Mouse (Mus musculus) forebrain, embryonic 12.5 days (tissue): Measurements from ENCODE around the gene Olfr1201. TPM values are rescaled to one million over a fixed set of nuclear protein-coding genes. Genes with fewer than 3 reads are reported as not detected.

Source experiments
- ATAC-seq: fragments of 200-750 bp; cut with Nextera tagmentation; 2 replicates; pipeline ENCODE4 v1.8.0; 2017; ENCODE audit warnings: moderate TSS enrichment; ENCODE audit not compliant: low FRiP score
- H3K27ac ChIP-seq: fragments of 300-500 bp; sonication (generic); 2 replicates; pipeline ENCODE4 v1.5.1; 2016; ENCODE audit warnings: mild to moderate bottlenecking
- H3K27me3 ChIP-seq: fragments of 300-500 bp; sonication (generic); 2 replicates; pipeline ENCODE4 v1.6.1; 2016; ENCODE audit warnings: mild to moderate bottlenecking
- H3K36me3 ChIP-seq: fragments of 300-500 bp; sonication (generic); replicated peaks from 2 replicates; pipeline ENCODE4 v1.6.1; 2016; ENCODE audit warnings: mild to moderate bottlenecking
- H3K4me1 ChIP-seq: fragments of 300-500 bp; sonication (generic); 2 replicates; pipeline ENCODE4 v1.6.1; 2016
- H3K4me2 ChIP-seq: fragments of 300-500 bp; sonication (generic); 2 replicates; pipeline ENCODE4 v1.6.1; 2016; ENCODE audit warnings: mild to moderate bottlenecking, moderate library complexity
- H3K4me3 ChIP-seq: fragments of 300-500 bp; sonication (generic); replicated peaks from 2 replicates; pipeline ENCODE4 v1.5.1; 2016; ENCODE audit warnings: mild to moderate bottlenecking
- H3K9ac ChIP-seq: fragments of 300-500 bp; sonication (generic); 2 replicates; pipeline ENCODE4 v1.6.1; 2016; ENCODE audit warnings: mild to moderate bottlenecking
- H3K9me3 ChIP-seq: fragments of 300-500 bp; sonication (generic); 2 replicates; pipeline ENCODE4 v1.6.1; 2016
- WGBS: fragments of 180-500 bp; shearing (Covaris S2); methylation state at CpG from one replicate; pipeline ENCODE4 v1.1.7; 2016; 5-methylcytosine and 5-hydroxymethylcytosine counted together
- polyA plus RNA-seq: library from polyadenylated mRNA; unstranded; fragments of >200 nt; fragmentation: Nextera tagmentation; extraction: Ambion mirVana; gene quantifications from 2 replicates; pipeline ENCODE4 v1.2.1, GENCODE M21; 2016

Olfr1201 gene
- polyA plus RNA-seq, result not detected in 2 replicates

DNA sequence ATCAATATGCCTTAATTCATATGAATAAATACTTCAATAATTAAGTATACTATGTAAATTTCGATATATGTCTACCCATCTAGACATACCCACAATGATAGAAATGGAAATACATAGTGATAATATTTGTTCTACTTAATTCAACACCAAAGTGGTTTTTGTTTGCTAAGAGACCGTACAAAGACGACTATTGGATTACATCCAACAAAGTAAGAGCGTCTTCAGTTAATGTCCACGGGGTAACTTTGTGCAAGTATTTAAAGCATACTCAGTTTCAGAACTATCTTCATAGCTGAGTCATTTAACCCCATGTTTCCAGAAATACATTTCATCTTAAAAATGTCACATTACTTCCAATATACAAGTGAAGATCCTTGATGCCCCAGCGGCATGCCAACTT, at the start of gene Olfr1201:
Gene Olfr1201 (plus strand): TSS at position 301 of the 400 bp plus-strand sequence.
- ATAC-seq, result no peak
- H3K4me3 ChIP-seq, result no peak within 1 kb of the TSS
- no peaks in the 10 kb centered on the region for H3K4me1 ChIP-seq
- H3K27ac ChIP-seq, result no peak within 1 kb of the TSS
- no peak within 1 kb of the TSS for H3K4me2 ChIP-seq
- H3K27me3 ChIP-seq, result no peaks in the 10 kb centered on the region
- H3K36me3 ChIP-seq, result no peaks in the 10 kb centered on the region
- 89% methylated on average over 6 of the region's 6 CpGs for WGBS
- H3K9me3 ChIP-seq, result no peaks in the 10 kb centered on the region
- H3K9ac ChIP-seq, result no peak within 1 kb of the TSS

DNA sequence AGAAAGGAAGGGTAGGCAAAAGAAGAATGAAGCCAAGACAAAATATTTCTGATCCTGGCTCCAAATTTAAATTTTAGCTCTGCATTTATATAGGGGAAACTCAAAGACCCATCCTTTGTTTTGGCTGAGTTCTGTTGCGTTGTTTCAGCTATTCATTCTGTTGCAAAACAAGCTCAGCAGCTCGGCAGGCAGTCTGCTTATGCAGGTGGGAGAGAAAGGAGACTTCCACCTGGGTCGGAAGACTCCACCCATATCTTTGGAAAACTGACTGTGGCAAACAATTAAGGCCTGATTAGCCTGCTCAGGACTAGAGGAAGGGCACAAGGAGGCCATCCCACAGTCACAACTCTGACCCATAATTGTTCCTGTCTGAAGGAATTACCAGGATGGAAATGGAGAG, 49.5 kb upstream of the Olfr1201 start:
- Histone ChIP-seq H3K9me3 (no peaks in the 10 kb centered on the region), H3K36me3 (no peaks in the 10 kb centered on the region), H3K4me1 (no peaks in the 10 kb centered on the region), H3K4me2 (no peak overlapping the region), H3K27me3 (no peaks in the 10 kb centered on the region), H3K9ac (no peak overlapping the region), H3K27ac (no peak overlapping the region), H3K4me3 (no peak overlapping the region)
- WGBS, result 61% methylated on average over 3 of the region's 3 CpGs
- no peak for ATAC-seq

DNA sequence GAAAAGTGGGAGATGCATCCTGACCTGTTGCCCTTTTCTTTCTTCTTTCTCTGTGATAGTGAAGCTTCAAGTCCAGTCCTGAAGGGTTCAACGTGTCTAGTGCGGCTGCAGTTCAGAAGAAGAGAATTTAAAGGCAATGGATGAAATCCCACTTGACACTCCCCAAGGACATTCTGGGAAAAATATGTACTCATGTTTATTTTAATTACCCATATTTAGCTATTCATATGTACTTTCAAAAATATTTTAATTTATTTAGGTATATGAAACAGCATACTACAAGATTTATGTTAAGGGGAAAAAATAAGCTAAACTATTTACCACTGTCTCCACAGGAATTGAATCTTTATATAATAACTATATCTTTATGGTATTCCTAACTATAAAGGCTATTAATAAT, 41.6 kb upstream of the Olfr1201 start, which contains the start of gene Olfr1198:
Gene Olfr1198 (minus strand): TSS at position 101 of the 400 bp plus-strand sequence.
- no peak for ATAC-seq
- Histone ChIP-seq H3K4me2 (no peak within 1 kb of the TSS), H3K9ac (no peak within 1 kb of the TSS), H3K9me3 (no peaks in the 10 kb centered on the region), H3K27ac (no peak within 1 kb of the TSS), H3K36me3 (no peaks in the 10 kb centered on the region), H3K4me3 (no peak within 1 kb of the TSS), H3K4me1 (no peaks in the 10 kb centered on the region), H3K27me3 (no peaks in the 10 kb centered on the region)
- 94% methylated on average over 2 of the region's 2 CpGs for WGBS

DNA sequence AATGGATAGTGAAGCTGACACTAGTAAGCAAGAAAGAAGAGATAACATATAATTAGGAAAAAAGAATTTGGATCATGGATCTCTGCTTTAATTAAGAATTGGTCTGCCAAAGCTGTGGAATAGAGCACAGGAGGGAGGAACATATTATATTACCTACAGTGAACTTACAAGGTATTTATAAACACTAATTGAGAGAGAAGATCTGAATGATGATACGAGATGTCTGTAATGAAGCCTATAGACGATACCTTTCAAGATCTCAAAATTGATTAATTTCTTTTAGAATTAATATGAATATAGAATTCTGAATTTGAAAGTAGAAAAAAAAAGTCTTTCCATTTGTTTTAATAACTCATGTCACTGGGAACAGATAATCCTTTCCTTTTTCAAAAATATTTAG, 32.5 kb upstream of the Olfr1201 start, which contains the start of gene Olfr1199:
Gene Olfr1199 (minus strand): TSS at position 101 of the 400 bp plus-strand sequence.
- Histone ChIP-seq H3K27ac (no peak within 1 kb of the TSS), H3K4me3 (no peak within 1 kb of the TSS), H3K4me1 (no peaks in the 10 kb centered on the region), H3K27me3 (no peaks in the 10 kb centered on the region), H3K9ac (no peak within 1 kb of the TSS), H3K4me2 (no peak within 1 kb of the TSS), H3K36me3 (no peaks in the 10 kb centered on the region), H3K9me3 (no peaks in the 10 kb centered on the region)
- no peak for ATAC-seq
- 84% methylated on average over 2 of the region's 2 CpGs for WGBS

DNA sequence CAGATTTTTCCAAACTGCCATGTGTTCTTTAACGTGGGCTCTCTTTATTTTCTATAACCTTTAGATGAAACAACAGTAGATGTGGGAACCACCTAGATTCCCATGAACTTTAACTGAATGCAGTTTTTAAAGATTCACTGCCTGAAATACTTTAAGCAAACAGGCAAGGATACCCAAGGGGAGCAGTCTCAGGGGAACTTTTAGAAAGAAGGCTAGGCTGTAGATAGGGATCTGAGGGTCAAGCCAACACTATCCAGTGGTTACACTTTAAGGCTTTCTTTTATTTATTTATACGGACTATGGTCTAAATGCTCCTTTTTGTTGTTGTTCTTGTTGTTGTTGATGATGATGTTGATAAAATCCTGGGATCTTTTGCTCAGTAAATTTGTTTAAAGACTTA, 22.4 kb upstream of the Olfr1201 start, which contains the start of gene Olfr1200:
Gene Olfr1200 (minus strand): TSS at position 101 of the 400 bp plus-strand sequence.
- Histone ChIP-seq H3K4me1 (no peaks in the 10 kb centered on the region), H3K4me2 (no peak within 1 kb of the TSS), H3K4me3 (no peak within 1 kb of the TSS), H3K27me3 (no peaks in the 10 kb centered on the region), H3K36me3 (no peaks in the 10 kb centered on the region), H3K9me3 (no peaks in the 10 kb centered on the region), H3K27ac (no peak within 1 kb of the TSS), H3K9ac (no peak within 1 kb of the TSS)
- WGBS, result 76% methylated on average over 2 of the region's 2 CpGs
- no peak for ATAC-seq

DNA sequence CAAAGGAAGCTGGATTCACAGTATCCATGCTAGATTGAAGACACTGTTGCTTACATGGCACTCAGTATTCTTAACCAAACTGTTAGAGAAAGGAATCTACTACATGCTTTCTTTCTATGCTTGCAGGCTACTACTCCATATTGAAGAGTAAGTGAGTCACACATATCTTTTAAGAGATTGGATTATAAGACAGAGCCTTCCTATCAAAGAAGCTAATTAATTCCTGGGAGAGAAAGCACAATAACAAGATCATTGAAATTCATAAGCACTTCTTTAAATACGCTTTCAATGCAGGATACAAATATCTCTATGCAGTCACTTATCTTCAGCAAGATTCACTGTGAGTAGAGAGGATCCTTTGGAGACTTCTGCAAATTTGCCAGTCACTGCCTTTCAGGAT, 21.4 kb downstream of the Olfr1201 start, which contains the start of gene Olfr1202:
Gene Olfr1202 (plus strand): TSS at position 301 of the 400 bp plus-strand sequence.
- Histone ChIP-seq H3K27ac (no peak within 1 kb of the TSS), H3K4me1 (no peaks in the 10 kb centered on the region), H3K9me3 (no peaks in the 10 kb centered on the region), H3K4me2 (no peak within 1 kb of the TSS), H3K4me3 (no peak within 1 kb of the TSS), H3K27me3 (no peaks in the 10 kb centered on the region), H3K36me3 (no peaks in the 10 kb centered on the region), H3K9ac (no peak within 1 kb of the TSS)
- WGBS, result 81% methylated on average over 1 of the region's 1 CpGs
- no peak for ATAC-seq

DNA sequence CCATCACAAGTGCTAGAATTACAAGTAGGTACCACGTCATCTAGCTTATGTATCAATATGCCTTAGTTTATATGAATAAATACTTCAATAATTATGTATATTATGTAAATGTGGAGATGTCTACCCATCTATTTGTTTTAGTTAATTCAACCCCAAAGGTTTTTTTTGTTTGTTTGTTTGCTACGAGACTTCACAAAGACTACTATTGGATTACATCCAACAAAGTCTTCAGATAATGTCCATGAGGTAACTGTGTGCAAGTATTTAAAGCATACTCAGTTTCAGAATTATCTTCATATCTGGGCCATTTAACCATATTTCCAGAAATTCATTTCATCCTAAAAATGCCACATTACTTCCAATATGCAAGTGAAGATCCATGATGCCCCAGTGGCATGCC, 36.6 kb downstream of the Olfr1201 start, which contains the start of gene Olfr1205:
Gene Olfr1205 (plus strand): TSS at position 301 of the 400 bp plus-strand sequence.
- 92% methylated on average over 2 of the region's 2 CpGs for WGBS
- Histone ChIP-seq H3K27ac (no peak within 1 kb of the TSS), H3K9me3 (no peaks in the 10 kb centered on the region), H3K4me3 (no peak within 1 kb of the TSS), H3K4me2 (no peak within 1 kb of the TSS), H3K9ac (no peak within 1 kb of the TSS), H3K27me3 (no peaks in the 10 kb centered on the region), H3K4me1 (no peaks in the 10 kb centered on the region), H3K36me3 (no peaks in the 10 kb centered on the region)
- ATAC-seq, result no peak

DNA sequence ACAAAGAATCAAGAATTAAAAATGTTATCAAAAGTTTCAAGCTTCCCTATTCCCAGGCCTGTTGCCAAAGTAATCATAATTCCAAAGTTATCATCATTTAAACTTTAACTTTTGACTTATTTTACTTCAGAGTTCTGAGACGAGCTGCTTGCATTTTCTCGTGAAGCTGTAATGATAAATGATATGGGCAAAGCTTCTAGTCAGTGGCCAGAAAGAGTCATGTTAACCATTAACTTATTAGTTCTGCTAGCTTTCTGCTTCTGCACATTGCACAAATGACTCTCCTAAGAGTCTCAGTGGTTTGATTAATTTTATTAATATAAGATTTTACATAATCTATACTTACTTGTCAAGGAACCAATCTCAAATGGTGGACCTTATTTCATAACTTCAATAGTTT, 45.6 kb downstream of the Olfr1201 start:
- H3K36me3 ChIP-seq, result no peaks in the 10 kb centered on the region
- H3K9ac ChIP-seq, result no peak overlapping the region
- no peak overlapping the region for H3K27ac ChIP-seq
- no peak overlapping the region for H3K4me3 ChIP-seq
- no peak for ATAC-seq
- H3K4me1 ChIP-seq, result no peaks in the 10 kb centered on the region
- 97% methylated on average over 2 of the region's 2 CpGs for WGBS
- no peak overlapping the region for H3K4me2 ChIP-seq
- H3K9me3 ChIP-seq, result no peaks in the 10 kb centered on the region
- H3K27me3 ChIP-seq, result no peaks in the 10 kb centered on the region

Other genes starting within 250 kb of the Olfr1201 start
- gene Olfr1188, start 236.1 kb upstream of the Olfr1201 start, polyA plus RNA-seq, result not detected in 2 replicates
- gene Olfr1189, start 206.6 kb upstream of the Olfr1201 start, polyA plus RNA-seq, result not detected in 2 replicates
- not detected in 2 replicates for gene Olfr1191-ps1, start 152.5 kb upstream of the Olfr1201 start, polyA plus RNA-seq
- gene Olfr1192-ps1, start 144.5 kb upstream of the Olfr1201 start, polyA plus RNA-seq, result not detected in 2 replicates
- gene Olfr1193, start 117.4 kb upstream of the Olfr1201 start, polyA plus RNA-seq, result not detected in 2 replicates
- gene Olfr1195, start 103.8 kb upstream of the Olfr1201 start, polyA plus RNA-seq, result not detected in 2 replicates
- not detected in 2 replicates for gene Olfr1196, start 88.4 kb upstream of the Olfr1201 start, polyA plus RNA-seq
- not detected in 2 replicates for gene Olfr1197, start 60.7 kb upstream of the Olfr1201 start, polyA plus RNA-seq
- not detected in 2 replicates for gene Olfr1198, start 41.7 kb upstream of the Olfr1201 start, polyA plus RNA-seq
- gene Olfr1199, start 32.6 kb upstream of the Olfr1201 start, polyA plus RNA-seq, result not detected in 2 replicates
- gene Olfr1200, start 22.5 kb upstream of the Olfr1201 start, polyA plus RNA-seq, result not detected in 2 replicates
- gene Olfr1202, start 21.5 kb downstream of the Olfr1201 start, polyA plus RNA-seq, result not detected in 2 replicates
- gene Olfr1205, start 36.7 kb downstream of the Olfr1201 start, polyA plus RNA-seq, result not detected in 2 replicates
- not detected in 2 replicates for gene Olfr1204, start 56.3 kb downstream of the Olfr1201 start, polyA plus RNA-seq
- gene Olfr1206, start 70.2 kb downstream of the Olfr1201 start, polyA plus RNA-seq, result not detected in 2 replicates
- not detected in 2 replicates for gene Olfr1208, start 109.3 kb downstream of the Olfr1201 start, polyA plus RNA-seq
- gene Olfr1209, start 122.1 kb downstream of the Olfr1201 start, polyA plus RNA-seq, result not detected in 2 replicates
- not detected in 2 replicates for gene Olfr1211, start 145.1 kb downstream of the Olfr1201 start, polyA plus RNA-seq
- gene Olfr1212, start 160.9 kb downstream of the Olfr1201 start, polyA plus RNA-seq, result not detected in 2 replicates
- gene Gm13762, start 187.2 kb downstream of the Olfr1201 start, polyA plus RNA-seq, result not detected in 2 replicates
- gene Olfr1214, start 199.6 kb downstream of the Olfr1201 start, polyA plus RNA-seq, result not detected in 2 replicates
- not detected in 2 replicates for gene Olfr1215, start 213.9 kb downstream of the Olfr1201 start, polyA plus RNA-seq
- not detected in 2 replicates for gene Olfr1216, start 225.3 kb downstream of the Olfr1201 start, polyA plus RNA-seq
- gene Olfr1217, start 239.0 kb downstream of the Olfr1201 start, polyA plus RNA-seq, result not detected in 2 replicates